Mouse (Mus musculus): ENCODE data around the gene Zfhx3.

Gene Zfhx3

DNA sequence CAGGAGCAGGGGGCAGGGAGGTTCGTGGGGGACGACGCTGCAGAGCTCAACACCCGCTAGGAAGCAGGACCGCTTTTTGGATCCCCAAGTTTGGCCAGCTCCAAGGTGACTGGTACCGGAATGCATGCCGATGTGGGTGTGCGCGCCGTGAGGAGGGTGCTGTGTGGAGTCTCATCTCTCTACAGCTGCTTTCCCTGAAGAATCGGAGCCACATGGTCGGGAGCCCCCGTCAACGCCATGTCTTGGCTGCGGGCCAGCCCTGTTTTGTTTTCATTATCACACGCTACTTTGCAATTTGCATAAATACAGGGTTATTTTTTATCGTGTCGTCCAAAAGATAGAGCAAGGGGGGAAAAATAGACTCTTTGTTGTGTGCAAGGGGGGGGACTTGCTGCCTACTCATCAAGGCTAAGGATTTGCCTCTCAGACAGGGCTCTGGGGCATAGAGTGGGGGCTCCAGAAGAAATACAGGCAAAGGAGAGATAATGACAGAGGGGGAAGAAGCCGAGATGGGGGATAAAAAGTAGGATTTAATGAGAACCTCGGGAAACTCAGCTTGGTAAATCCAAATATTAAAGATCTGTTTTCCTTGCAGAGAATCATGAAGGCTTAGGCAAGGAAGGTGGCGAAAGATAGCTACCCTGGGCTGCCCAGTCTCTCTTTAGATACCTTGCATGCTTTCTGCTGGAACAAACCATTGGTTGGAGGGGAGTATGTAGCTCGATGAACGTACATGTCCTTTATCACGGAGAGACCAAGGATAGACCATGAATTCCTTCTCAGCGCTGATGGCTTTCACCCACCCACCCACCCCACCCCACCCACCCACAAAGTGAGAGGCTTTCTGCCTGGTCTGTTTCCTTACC is 595.5 kb downstream of the Zfhx3 start:
- no peak for DNase-seq (ENCODE audit: low spot score in 2 of 2)

GRCm38 (mm10) chr8:108538929-108539555 is 596.6 kb downstream of the Zfhx3 start:
- DNase-seq (ENCODE audit: low spot score in 2 of 2): no peak

GRCm38 (mm10) chr8:108552518-108552917 is 610.1 kb downstream of the Zfhx3 start:
- no peak for DNase-seq (ENCODE audit: low spot score in 2 of 2)

GRCm38 (mm10) chr8:108553808-108554577 is 611.5 kb downstream of the Zfhx3 start:
- DNase-seq (ENCODE audit: low spot score in 2 of 2): no peak

GRCm38 (mm10) chr8:108554578-108555245 is 612.3 kb downstream of the Zfhx3 start:
- DNase-seq (ENCODE audit: low spot score in 2 of 2): no peak

DNA sequence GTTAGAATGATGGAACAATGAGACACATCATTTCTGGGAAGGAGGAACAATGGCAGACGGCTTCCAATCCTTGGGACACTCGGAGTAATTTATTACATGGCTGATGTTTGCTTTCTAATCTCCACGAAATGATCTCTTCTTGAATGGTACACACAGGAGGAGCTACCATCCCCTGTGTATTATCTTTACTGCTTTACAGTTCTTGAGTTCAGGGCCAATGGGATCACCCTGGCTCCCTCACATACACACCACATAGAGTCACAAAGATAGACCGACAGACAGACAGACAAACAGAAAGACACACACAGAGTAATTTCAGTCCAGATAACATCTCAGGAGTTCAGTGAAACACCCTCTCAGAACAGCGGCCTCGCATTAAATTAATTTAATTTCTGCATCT is 621.0 kb downstream of the Zfhx3 start:
- no peak for DNase-seq (ENCODE audit: low spot score in 2 of 2)

GRCm38 (mm10) chr8:108563934-108564564 is 621.6 kb downstream of the Zfhx3 start:
- DNase-seq (ENCODE audit: low spot score in 2 of 2): no peak

GRCm38 (mm10) chr8:108566035-108566434 is 623.6 kb downstream of the Zfhx3 start:
- DNase-seq (ENCODE audit: low spot score in 2 of 2): no peak

DNA sequence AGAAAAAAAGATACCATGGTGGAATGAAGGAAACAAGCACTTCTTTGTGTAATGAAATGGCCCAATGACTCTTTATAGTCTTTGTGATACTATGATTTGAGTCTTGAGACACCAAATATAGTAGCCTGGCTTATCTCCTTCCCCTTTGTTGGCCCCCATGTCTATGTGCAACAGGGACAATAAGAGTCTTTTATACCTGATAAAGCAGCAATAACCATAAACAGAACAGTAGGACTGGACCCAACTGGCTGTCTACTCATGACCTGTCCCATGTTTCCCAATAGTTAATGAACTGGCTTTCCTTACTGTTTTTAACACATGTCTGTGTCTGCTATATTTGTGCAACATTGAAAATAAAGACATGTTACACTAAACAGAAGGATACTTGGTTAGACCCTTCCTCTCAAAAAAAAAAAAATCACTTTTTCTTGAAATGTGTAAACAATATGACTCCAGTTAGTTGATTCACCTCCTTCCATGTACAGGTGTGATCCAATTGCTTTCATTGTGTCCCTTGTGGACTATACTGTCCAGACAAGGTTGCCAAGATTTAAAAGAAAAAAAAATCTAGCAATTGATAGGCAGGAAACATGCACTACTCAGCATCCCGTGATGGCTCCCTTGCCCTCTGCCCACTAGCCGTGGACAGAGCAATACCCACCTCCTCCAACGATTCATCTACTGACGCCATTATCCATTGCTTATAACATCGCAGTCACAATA is 631.0 kb downstream of the Zfhx3 start:
- no peak for DNase-seq (ENCODE audit: low spot score in 2 of 2)

- peak in 1 of 2 experiments; percentile 61 for DNase-seq (ENCODE audit: low spot score in 2 of 2)
These were observed 631.7 kb downstream of the Zfhx3 start for GRCm38 (mm10) chr8:108574101-108574500.

DNA sequence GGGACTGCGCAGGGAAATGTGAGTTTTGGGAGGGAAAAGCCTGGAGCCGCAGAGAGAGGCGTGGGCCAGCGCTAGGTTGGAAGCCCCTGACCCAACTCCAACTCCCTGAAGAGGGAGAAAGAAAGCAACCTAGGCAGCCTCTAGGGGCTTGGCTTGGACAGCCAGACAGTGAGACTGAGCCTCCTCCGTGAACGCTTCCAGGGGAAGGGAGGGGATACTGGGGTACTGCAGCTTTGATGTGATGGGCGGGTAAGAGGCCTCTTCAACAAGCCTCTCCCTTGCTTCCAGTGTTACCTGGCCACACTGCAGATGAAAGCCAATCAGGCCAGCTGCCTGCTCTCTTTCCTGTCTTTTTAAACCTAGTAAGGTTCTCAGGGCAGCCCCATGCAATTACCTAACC is 635.1 kb downstream of the Zfhx3 start:
- no peak for DNase-seq (ENCODE audit: low spot score in 2 of 2)

DNA sequence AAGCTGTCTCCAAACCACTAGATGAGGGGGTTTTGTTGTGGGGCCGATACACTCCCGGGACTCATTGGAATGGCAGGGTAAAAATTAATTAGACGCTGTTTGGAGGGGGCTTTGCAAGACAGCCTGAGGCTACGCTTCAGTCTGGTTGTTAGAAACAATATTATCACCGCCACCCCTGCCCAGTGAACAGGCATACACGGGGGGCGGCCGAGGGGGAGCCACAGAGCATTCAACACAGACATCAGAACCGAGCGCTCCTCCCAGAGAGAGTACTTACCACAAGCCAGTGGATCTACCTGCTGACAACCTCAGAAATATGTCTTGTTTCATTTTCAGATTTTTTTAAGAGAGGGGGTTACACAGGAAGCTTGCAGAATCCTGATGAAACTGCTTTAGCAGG is 635.9 kb downstream of the Zfhx3 start:
- no peak for DNase-seq (ENCODE audit: low spot score in 2 of 2)

- no peak for DNase-seq (ENCODE audit: low spot score in 2 of 2)
These were observed 637.4 kb downstream of the Zfhx3 start for GRCm38 (mm10) chr8:108579808-108580207.

DNA sequence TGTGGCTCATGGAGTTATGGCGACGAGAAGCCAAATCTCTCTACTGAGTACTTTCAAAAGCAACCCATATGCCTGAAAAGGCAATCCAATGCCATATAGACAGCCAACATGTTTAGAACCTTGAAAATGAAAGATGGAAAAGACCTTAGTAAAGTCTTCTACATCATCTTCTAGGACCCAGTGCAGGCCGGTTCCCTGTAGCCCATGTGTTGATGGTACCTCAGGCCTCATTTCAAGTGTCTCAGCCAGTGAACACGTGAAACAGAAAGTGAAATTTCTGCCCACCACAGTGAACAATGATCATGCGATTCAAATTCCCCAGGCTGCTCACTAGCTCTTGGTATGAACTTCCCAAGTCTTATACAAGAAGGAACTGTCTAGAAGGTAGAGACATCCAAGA is 637.9 kb downstream of the Zfhx3 start:
- no peak for DNase-seq (ENCODE audit: low spot score in 2 of 2)

GRCm38 (mm10) chr8:108581557-108581956 is 639.1 kb downstream of the Zfhx3 start:
- no peak for DNase-seq (ENCODE audit: low spot score in 2 of 2)

- no peak for DNase-seq (ENCODE audit: low spot score in 2 of 2)
These were observed 639.8 kb downstream of the Zfhx3 start for GRCm38 (mm10) chr8:108582251-108582650.

GRCm38 (mm10) chr8:108583261-108583660 is 640.8 kb downstream of the Zfhx3 start:
- DNase-seq (ENCODE audit: low spot score in 2 of 2): no peak

- DNase-seq (ENCODE audit: low spot score in 2 of 2): no peak
These were observed 641.6 kb downstream of the Zfhx3 start for GRCm38 (mm10) chr8:108583867-108584661.

DNA sequence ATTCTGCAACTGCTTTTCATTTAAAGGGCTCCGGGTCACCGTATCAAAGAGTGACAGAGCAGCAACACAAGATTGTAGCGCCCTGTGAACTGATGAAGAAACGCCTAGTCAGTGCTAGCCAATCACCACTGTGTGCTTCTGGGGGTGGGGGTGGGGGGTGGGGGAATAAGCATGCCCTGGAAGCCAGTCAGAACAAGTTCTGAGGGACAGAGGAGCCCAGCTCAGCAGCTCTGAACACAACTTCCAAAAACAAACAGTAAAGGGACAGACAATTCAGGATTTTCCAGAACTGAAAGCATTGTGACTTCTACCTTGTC is 642.2 kb downstream of the Zfhx3 start:
- no peak for DNase-seq (ENCODE audit: low spot score in 2 of 2)

GRCm38 (mm10) chr8:108591037-108591436 is 648.6 kb downstream of the Zfhx3 start:
- no peak for DNase-seq (ENCODE audit: low spot score in 2 of 2)
